Mouse (Mus musculus) MEL (cell line): ENCODE measurements around the gene Egfl7.

Experiments used
- CHD1 ChIP-seq: IDR thresholded peaks from 2 replicates; pipeline ENCODE4 v1.6.1; 2012; ENCODE audit warnings: low read depth, mild to moderate bottlenecking, inconsistent platforms, low read length, improper control_type of control experiment
- CTCF ChIP-seq, 3 experiments: IDR thresholded peaks in 2 of 3; conservative IDR thresholded peaks in 1 of 3; 2 replicates each; pipeline ENCODE4 v1.5.1; 2011 to 2012; ENCODE audit warnings: low read length in 3 of 3, low read depth in 2 of 3, mild to moderate bottlenecking in 2 of 3, improper control_type of control experiment in 1 of 3, inconsistent platforms in 1 of 3, mixed read lengths in 1 of 3, moderate library complexity in 1 of 3; ENCODE audit not compliant: control insufficient read depth in 1 of 3, insufficient read depth in 1 of 3, poor library complexity in 1 of 3, severe bottlenecking in 1 of 3
- EP300 ChIP-seq, 2 experiments: IDR thresholded peaks; 2 replicates each; pipeline ENCODE4 v1.6.1; 2011; ENCODE audit warnings: improper control_type of control experiment in 2 of 2, low read length in 2 of 2, low read depth in 1 of 2, mild to moderate bottlenecking in 1 of 2
- JUND ChIP-seq: IDR thresholded peaks from 2 replicates; pipeline ENCODE4 v1.6.1; 2011; ENCODE audit warnings: low read depth, mild to moderate bottlenecking, improper control_type of control experiment, low read length
- MEF2A ChIP-seq: IDR thresholded peaks from 2 replicates; pipeline ENCODE4 v1.6.1; 2014; ENCODE audit warnings: low read depth, mild to moderate bottlenecking, inconsistent platforms, low read length, improper control_type of control experiment; ENCODE audit not compliant: poor library complexity, insufficient replicate concordance, severe bottlenecking; ENCODE audit errors: extremely low read depth
- POLR2A ChIP-seq, 2 experiments: IDR thresholded peaks; 2 replicates each; pipeline ENCODE4 v1.6.1; 2011 to 2012; ENCODE audit warnings: low read length in 2 of 2, mild to moderate bottlenecking in 2 of 2, control low read depth in 1 of 2, improper control_type of control experiment in 1 of 2, low read depth in 1 of 2, moderate library complexity in 1 of 2; ENCODE audit not compliant: control insufficient read depth in 1 of 2, insufficient read depth in 1 of 2, poor library complexity in 1 of 2
- TCF12 ChIP-seq: IDR thresholded peaks from 2 replicates; pipeline ENCODE4 v1.6.1; 2014; ENCODE audit warnings: low read depth, mild to moderate bottlenecking, inconsistent platforms, low read length, improper control_type of control experiment, moderate library complexity
- USF1 ChIP-seq: IDR thresholded peaks from 2 replicates; pipeline ENCODE4 v1.6.1; 2014; ENCODE audit warnings: low read depth, mild to moderate bottlenecking, inconsistent platforms, low read length, improper control_type of control experiment, moderate library complexity
- USF2 ChIP-seq, 2 experiments: IDR thresholded peaks; 2 replicates each; pipeline ENCODE4 v1.6.1; 2011 to 2012; ENCODE audit warnings: improper control_type of control experiment in 2 of 2, low read length in 2 of 2, borderline replicate concordance in 1 of 2, inconsistent platforms in 1 of 2, low read depth in 1 of 2, mild to moderate bottlenecking in 1 of 2; ENCODE audit not compliant: insufficient read depth in 1 of 2

DNA sequence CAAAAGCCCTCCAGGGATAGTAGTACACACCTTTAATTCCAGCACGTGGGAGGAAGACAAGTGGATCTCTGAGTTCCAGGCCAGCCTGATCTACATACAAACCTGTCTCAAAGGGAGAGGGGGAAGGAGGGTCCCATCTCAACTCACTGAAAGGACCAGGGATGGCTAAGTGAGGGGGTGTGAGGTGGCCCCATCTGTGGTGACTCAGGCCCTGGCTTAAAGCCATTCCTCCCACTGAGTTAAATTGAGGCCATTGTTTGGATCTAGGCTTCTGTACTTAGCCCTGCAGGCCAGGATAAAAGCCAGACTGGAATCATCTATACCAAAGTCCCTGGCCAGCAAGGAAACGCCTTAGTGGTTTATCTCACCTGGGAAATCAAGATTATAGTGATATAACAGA, 41.4 kb downstream of the Egfl7 start:
- no peak for TF ChIP-seq CTCF (IDR thresholded peaks at IDR 0.05 in 2 of 3, conservative IDR thresholded peaks at IDR 0.05 in 1 of 3; ENCODE audit: control insufficient read depth in 1 of 3, insufficient read depth in 1 of 3, low read depth in 2 of 3, low read length in 3 of 3, poor library complexity in 1 of 3, severe bottlenecking in 1 of 3)
- TF ChIP-seq EP300 (IDR thresholded peaks at IDR 0.05; ENCODE audit: low read depth in 1 of 2, low read length in 2 of 2): no peak
- TF ChIP-seq USF1: no peak
- TF ChIP-seq JUND: no peak
- no peak for TF ChIP-seq USF2 (IDR thresholded peaks at IDR 0.05; ENCODE audit: borderline replicate concordance in 1 of 2, insufficient read depth in 1 of 2, low read depth in 1 of 2, low read length in 2 of 2)
- TF ChIP-seq POLR2A (IDR thresholded peaks at IDR 0.05; ENCODE audit: control insufficient read depth in 1 of 2, insufficient read depth in 1 of 2, low read depth in 1 of 2, low read length in 2 of 2, poor library complexity in 1 of 2): no peak
- no peak for TF ChIP-seq TCF12
- TF ChIP-seq MEF2A: no peak
- no peak for TF ChIP-seq CHD1
